Mouse (Mus musculus): ENCODE results near the gene Coa3. TPM values are rescaled to one million over a fixed set of nuclear protein-coding genes. Genes with fewer than 3 reads are reported as not detected.
"Not testable (repeated sequence)": the region's sequence is repeated elsewhere in the genome, so short reads cannot be mapped to it uniquely, and the experiment has no call there.

The Coa3 gene
- total RNA-seq (2021): 10 to 100 TPM; 80.2 to 87.2 TPM

- intact Hi-C loops (cut with DNase I): no loop called here
These were observed at the start of gene Coa3, which contains the start of gene Cntd1 for GRCm38 (mm10) chr11:101278223-101279192. TSS of gene Coa3 (minus strand) at chr11:101279114. TSS of gene Cntd1 (plus strand) at chr11:101279012.

GRCm38 (mm10) chr11:101327311-101327710 is 48.4 kb upstream of the Coa3 start:
- DNase-seq: no peak
- intact Hi-C loops (cut with DNase I): no loop called here

More at GRCm38 (mm10) chr11:101278223-101279192, at the start of gene Coa3, which contains the start of gene Cntd1:
- peak; percentile 85 for DNase-seq

GRCm38 (mm10) chr11:101326147-101326546 is 47.2 kb upstream of the Coa3 start:
- intact Hi-C loops (cut with DNase I): no loop called here
- no peak for DNase-seq

GRCm38 (mm10) chr11:101325201-101325600 is 46.3 kb upstream of the Coa3 start:
- not testable (repeated sequence) for DNase-seq
- intact Hi-C loops (cut with DNase I): loop anchor here (2.0 kb wide), 1 partner anchor 70 kb away; no protein-coding TSS in a partner anchor

GRCm38 (mm10) chr11:101324763-101325162 is 45.8 kb upstream of the Coa3 start, which contains the start of gene Aoc2:
TSS of gene Aoc2 (plus strand) at chr11:101325063.
- DNase-seq: no peak
- intact Hi-C loops (cut with DNase I): loop anchor here (2.0 kb wide), 1 partner anchor 70 kb away; no protein-coding TSS in a partner anchor

- DNase-seq: peak; percentile 77
- intact Hi-C loops (cut with DNase I): loop anchor here (2.0 kb wide), 1 partner anchor 71 kb away; no protein-coding TSS in a partner anchor
These were observed 44.7 kb upstream of the Coa3 start for GRCm38 (mm10) chr11:101323609-101324008.

- intact Hi-C loops (cut with DNase I): no loop called here
- peak; percentile 36 for DNase-seq
These were observed 37.6 kb upstream of the Coa3 start for GRCm38 (mm10) chr11:101316501-101316917.

GRCm38 (mm10) chr11:101315665-101316500 is 37.0 kb upstream of the Coa3 start, which contains the start of gene Psme3:
TSS of gene Psme3 (plus strand) at chr11:101316213.
- intact Hi-C loops (cut with DNase I): no loop called here
- peak; percentile 92 for DNase-seq

GRCm38 (mm10) chr11:101315082-101315650 is 36.3 kb upstream of the Coa3 start:
- intact Hi-C loops (cut with DNase I): no loop called here
- DNase-seq: no peak

- intact Hi-C loops (cut with DNase I): no loop called here
- DNase-seq: no peak
These were observed 35.7 kb upstream of the Coa3 start for GRCm38 (mm10) chr11:101314567-101314966.

- intact Hi-C loops (cut with DNase I): no loop called here
- DNase-seq: no peak
These were observed 33.2 kb upstream of the Coa3 start for GRCm38 (mm10) chr11:101312150-101312549.

GRCm38 (mm10) chr11:101311083-101311482 is 32.2 kb upstream of the Coa3 start:
- intact Hi-C loops (cut with DNase I): no loop called here
- DNase-seq: no peak

GRCm38 (mm10) chr11:101307744-101308143 is 28.8 kb upstream of the Coa3 start:
- DNase-seq: no peak
- intact Hi-C loops (cut with DNase I): no loop called here

- intact Hi-C loops (cut with DNase I): no loop called here
- DNase-seq: peak; percentile 98
These were observed 23.3 kb upstream of the Coa3 start, which contains the start of gene Becn1 for GRCm38 (mm10) chr11:101302004-101302798. TSS of gene Becn1 (minus strand) at chr11:101302286.

- no peak for DNase-seq
- intact Hi-C loops (cut with DNase I): no loop called here
These were observed 22.5 kb upstream of the Coa3 start for GRCm38 (mm10) chr11:101301299-101302003.

GRCm38 (mm10) chr11:101300881-101301280 is 22.0 kb upstream of the Coa3 start:
- intact Hi-C loops (cut with DNase I): no loop called here
- no peak for DNase-seq

- no peak for DNase-seq
- intact Hi-C loops (cut with DNase I): loop anchor here (5.0 kb wide), 1 partner anchor 83 kb away; no protein-coding TSS in a partner anchor
These were observed 16.3 kb upstream of the Coa3 start for GRCm38 (mm10) chr11:101295191-101295590.

- intact Hi-C loops (cut with DNase I): no loop called here
- DNase-seq: no peak
These were observed 12.3 kb upstream of the Coa3 start for GRCm38 (mm10) chr11:101291231-101291630.

GRCm38 (mm10) chr11:101287306-101287705 is 8.4 kb upstream of the Coa3 start:
- no peak for DNase-seq
- intact Hi-C loops (cut with DNase I): no loop called here
